Mouse (Mus musculus): ENCODE data around the gene Il9r.

- TF ChIP-seq CTCF (IDR thresholded peaks at IDR 0.05; ENCODE audit: low read depth) = peak; percentile 85
- peak; percentile 50 for TF ChIP-seq EP300 (IDR thresholded peaks at IDR 0.05; ENCODE audit: low read depth)
Measured at GRCm38 (mm10) chr11:32205058-32205873, 5.2 kb upstream of the Il9r start, which contains the start of gene Snrnp25.

Measured in liver, embryonic 14.5 days (tissue).